Mouse (Mus musculus) frontal cortex, postnatal 25 days (tissue): ENCODE results near the gene Samhd1.
A peak's percentile ranks its signal among the peaks of the same experiment; 100 is the strongest.
"Not testable (repeated sequence)": the region's sequence is repeated elsewhere in the genome, so short reads cannot be mapped to it uniquely, and the experiment has no call there.

ENCODE experiments used
- DNase-seq, 2 experiments: peaks; one replicate each; pipeline ENCODE4 v3.0.0; 2022; ENCODE audit warnings: low spot score in 2 of 2

The Samhd1 gene

GRCm38 (mm10) chr2:157135014-157135413, at the start of gene Samhd1:
Samhd1 (minus strand) TSS chr2:157135265.
- peak; percentile 77 to 83 for DNase-seq

- DNase-seq: no peak
Observed at GRCm38 (mm10) chr2:157178167-157178566, 43.1 kb upstream of the Samhd1 start.

- DNase-seq: no peak
Observed at GRCm38 (mm10) chr2:157176248-157176647, 41.2 kb upstream of the Samhd1 start.

GRCm38 (mm10) chr2:157174416-157174815, 39.4 kb upstream of the Samhd1 start:
- DNase-seq: no peak

GRCm38 (mm10) chr2:157173555-157173954, 38.5 kb upstream of the Samhd1 start:
- no peak for DNase-seq

GRCm38 (mm10) chr2:157172984-157173383, 37.9 kb upstream of the Samhd1 start:
- DNase-seq: no peak

GRCm38 (mm10) chr2:157170626-157171025, 35.6 kb upstream of the Samhd1 start:
- DNase-seq: no peak

- no peak for DNase-seq
Observed at GRCm38 (mm10) chr2:157170166-157170565, 35.1 kb upstream of the Samhd1 start.

- no peak for DNase-seq
Observed at GRCm38 (mm10) chr2:157166371-157167080, 31.5 kb upstream of the Samhd1 start.

GRCm38 (mm10) chr2:157165312-157166224, 30.5 kb upstream of the Samhd1 start:
- DNase-seq: not testable (repeated sequence)

GRCm38 (mm10) chr2:157164101-157164500, 29.0 kb upstream of the Samhd1 start:
- no peak for DNase-seq

GRCm38 (mm10) chr2:157156079-157156478, 21.0 kb upstream of the Samhd1 start:
- no peak for DNase-seq

- no peak for DNase-seq
Observed at GRCm38 (mm10) chr2:157153235-157153634, 18.2 kb upstream of the Samhd1 start.

GRCm38 (mm10) chr2:157148417-157148816, 13.4 kb upstream of the Samhd1 start:
- DNase-seq: no peak

- DNase-seq: no peak
Observed at GRCm38 (mm10) chr2:157147397-157148020, 12.4 kb upstream of the Samhd1 start.

- no peak for DNase-seq
Observed at GRCm38 (mm10) chr2:157145173-157145572, 10.1 kb upstream of the Samhd1 start.

GRCm38 (mm10) chr2:157144132-157144531, 9.1 kb upstream of the Samhd1 start:
- no peak for DNase-seq

- no peak for DNase-seq
Observed at GRCm38 (mm10) chr2:157141962-157142361, 6.9 kb upstream of the Samhd1 start.

GRCm38 (mm10) chr2:157139251-157139802, 4.3 kb upstream of the Samhd1 start:
- no peak for DNase-seq

- DNase-seq: no peak
Observed at GRCm38 (mm10) chr2:157138808-157139207, 3.7 kb upstream of the Samhd1 start.

- no peak for DNase-seq
Observed at GRCm38 (mm10) chr2:157137959-157138731, 3.1 kb upstream of the Samhd1 start.
